Mouse (Mus musculus) liver, postnatal 0 days (tissue): ENCODE results near the gene Plekho1.
"Not testable (repeated sequence)": the region's sequence is repeated elsewhere in the genome, so short reads cannot be mapped to it uniquely, and the experiment has no call there.

ENCODE experiments used
- CTCF ChIP-seq: sonication (generic); IDR thresholded peaks from 2 replicates; pipeline ENCODE4 v1.5.1; 2016; ENCODE audit warnings: antibody characterized with exemption, low read depth
- EP300 ChIP-seq: IDR thresholded peaks from 2 replicates; pipeline ENCODE4 v1.6.1; 2016; ENCODE audit warnings: antibody characterized with exemption, low read depth, mild to moderate bottlenecking

DNA sequence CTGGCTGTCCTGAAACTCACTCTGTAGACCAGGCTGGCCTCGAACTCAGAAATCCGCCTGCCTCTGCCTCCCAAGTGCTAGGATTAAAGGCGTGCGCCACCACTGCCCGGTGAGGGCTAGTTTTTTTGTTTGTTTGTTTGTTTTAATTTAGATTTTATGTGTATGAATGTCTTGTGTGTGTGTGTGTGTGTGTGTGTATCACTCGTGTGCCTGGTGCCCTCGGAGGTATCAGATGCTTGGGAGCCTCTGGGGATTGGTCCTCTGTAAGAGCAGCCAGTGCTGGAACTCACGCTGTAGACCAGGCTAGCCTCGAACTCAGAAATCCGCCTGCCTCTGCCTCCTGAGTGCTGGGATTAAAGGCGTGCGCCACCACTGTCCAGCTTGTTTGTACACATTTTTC is 44.2 kb downstream of the Plekho1 start:
- TF ChIP-seq CTCF, EP300: not testable (repeated sequence)
